Mouse (Mus musculus) thymus, postnatal 4 days (tissue): Measurements from ENCODE around the gene Nars2.

ENCODE experiments used
- DNase-seq: peaks from one replicate; pipeline ENCODE4 v3.0.0; 2021

The Nars2 gene

GRCm38 (mm10) chr7:96971027-96971996 lies 20.0 kb downstream of the Nars2 start:
- no peak for DNase-seq

DNA sequence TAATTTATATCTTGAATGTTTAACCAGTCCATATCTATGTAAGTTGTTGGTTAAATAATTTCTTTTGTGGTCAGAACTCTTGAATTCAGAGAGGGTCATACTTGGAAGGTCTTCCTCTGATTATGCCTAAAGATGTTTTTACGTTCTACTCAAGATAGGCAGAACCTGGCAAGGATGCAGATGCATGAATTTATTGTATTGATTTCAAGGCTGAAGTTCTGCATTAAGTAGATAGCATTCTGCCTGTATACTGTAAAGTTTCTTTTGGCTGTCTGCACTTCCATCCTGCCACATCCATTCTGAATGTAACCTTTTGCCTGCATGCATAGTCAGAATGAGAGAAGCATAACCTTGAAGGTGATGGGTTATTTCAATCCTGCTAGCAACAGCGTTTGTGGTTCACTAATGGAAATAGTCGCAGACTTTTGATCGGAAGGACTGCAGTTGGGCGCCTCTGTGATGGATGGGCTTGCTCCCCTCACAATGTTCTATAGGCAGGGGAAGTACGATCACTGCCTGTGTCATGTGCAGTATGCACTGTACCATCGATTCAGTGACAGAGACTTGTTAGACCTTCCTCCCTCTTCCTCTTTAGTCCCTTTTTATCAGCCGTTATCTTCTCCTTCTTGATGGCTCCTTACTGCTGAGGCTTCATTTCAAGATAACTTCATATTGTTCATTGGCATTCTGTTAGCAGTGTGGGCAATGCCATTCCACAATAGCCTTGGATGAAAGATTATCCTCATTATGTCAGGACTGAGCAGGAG lies 21.0 kb downstream of the Nars2 start:
- DNase-seq = no peak

DNA sequence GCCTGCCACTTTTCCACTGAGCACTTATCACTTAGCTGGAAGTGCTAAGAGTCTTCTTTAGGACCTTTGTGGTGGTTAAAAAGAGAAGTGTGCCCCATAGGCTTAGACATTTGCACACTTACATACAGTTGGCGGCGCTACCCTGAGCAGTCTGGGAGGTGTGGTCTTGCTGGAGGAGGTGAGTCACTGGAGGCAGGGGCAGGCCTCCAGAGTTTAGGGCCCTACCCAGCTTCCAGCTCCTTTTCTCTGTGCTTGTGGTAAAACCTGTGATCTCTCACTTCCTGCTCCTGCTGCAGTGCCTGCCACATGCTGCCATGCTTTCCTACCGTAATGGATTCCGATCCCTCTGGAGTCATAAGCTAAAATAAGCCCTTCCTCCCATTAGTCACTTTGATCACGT lies 24.6 kb downstream of the Nars2 start:
- DNase-seq = no peak

GRCm38 (mm10) chr7:96977209-96977608 lies 25.9 kb downstream of the Nars2 start:
- no peak for DNase-seq

DNA sequence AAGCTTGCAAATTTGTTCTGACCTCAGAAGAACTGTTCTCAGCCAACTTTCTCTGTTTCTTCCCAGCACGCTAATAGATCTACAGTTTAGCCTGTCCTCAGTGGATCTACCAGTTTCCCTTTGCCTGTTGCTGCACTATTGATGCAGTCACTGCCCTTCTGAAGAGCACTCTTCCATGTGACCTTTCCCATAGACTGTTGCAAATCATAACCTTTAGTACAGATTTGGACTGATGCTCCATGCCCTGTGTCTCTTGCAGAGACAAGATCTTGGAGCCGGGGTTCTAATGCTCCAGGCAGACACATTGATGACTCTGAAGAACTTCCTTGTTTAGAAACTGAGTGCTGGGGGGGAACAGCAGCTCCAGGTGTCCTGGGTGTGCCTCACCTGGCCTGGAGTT lies 30.1 kb downstream of the Nars2 start:
- DNase-seq = no peak

- DNase-seq = no peak
These were observed 32.5 kb downstream of the Nars2 start for GRCm38 (mm10) chr7:96983660-96984347.

GRCm38 (mm10) chr7:96985798-96986197 lies 34.5 kb downstream of the Nars2 start:
- DNase-seq = no peak

- DNase-seq = no peak
These were observed 35.6 kb downstream of the Nars2 start for GRCm38 (mm10) chr7:96986795-96987445.

DNA sequence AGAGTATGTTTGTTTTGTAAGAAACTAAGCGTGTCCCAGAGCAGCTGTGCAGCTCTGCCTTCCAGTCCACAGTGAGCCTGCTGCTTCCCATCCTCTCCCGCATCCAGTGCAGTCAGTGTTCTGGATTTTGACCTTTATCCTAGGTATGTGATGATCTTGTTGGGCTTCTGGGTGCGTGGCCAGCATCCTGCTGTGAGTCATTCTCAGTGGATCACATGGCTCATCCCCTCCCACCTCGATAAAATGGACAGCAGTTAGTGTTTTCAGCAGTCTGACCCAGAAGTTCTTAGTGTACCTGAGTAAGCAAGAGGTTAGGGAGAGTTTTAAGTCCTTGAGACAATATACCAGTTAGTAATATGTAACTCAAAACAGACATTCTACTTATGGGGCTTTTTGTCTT lies 36.4 kb downstream of the Nars2 start:
- DNase-seq = no peak

DNA sequence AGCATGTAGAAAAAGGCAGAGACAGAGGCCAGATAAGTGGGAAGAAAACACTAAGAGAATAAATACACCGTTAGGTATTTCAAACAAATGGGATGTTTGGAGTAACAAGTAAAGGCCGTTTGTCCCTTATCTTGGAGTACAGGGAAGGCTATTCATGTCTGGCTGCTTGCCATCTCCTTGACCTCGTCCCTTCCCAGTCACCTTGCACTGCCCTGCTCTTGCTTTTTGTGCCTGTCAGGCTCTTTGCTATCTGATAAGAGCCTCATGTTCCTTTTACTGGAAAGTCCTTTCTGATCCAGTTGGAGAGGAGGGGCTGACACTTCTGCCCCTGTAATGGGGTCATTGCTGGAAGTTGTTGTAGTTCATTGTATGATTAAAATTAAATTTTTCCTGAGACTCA lies 61.7 kb downstream of the Nars2 start:
- no peak for DNase-seq

DNA sequence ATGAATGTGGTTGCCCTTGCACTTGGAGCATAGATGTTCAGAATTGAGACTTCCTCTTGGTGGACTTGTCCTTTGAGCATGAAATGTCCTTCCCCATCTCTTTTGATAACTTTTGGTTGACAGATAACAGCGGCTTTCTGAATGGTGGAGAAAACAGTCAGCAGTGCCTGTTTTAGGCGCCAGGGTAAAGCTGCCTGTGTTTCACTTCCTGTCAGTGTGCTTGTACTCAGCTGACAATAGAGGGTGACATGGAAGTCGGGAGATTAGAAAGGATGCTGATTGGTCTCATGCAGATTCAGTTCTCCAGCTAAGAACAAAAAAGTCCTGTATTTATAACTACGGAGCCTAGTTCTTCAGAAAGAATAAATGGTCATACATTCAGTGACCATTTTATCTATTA lies 66.7 kb downstream of the Nars2 start:
- DNase-seq = no peak

- DNase-seq = no peak
These were observed 67.1 kb downstream of the Nars2 start for GRCm38 (mm10) chr7:97018418-97018817.

DNA sequence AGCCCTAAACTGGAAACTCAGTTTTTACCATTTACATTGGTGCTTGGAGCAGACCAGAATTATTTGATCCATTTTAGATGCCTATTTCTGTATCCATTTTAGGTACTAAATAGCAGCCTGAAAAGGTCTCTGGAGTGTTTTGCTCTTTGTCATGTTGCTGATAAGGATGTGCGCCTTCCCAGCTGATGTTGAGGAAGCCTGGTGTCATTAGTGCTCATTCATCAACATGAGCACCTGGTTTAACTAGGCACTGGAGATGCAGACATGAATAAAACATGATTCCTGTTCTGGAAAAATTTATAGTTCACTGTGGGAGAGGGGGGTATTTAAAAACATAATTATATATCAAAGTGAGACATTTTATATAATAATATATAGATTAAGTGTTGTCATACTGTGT lies 68.0 kb downstream of the Nars2 start:
- no peak for DNase-seq

DNA sequence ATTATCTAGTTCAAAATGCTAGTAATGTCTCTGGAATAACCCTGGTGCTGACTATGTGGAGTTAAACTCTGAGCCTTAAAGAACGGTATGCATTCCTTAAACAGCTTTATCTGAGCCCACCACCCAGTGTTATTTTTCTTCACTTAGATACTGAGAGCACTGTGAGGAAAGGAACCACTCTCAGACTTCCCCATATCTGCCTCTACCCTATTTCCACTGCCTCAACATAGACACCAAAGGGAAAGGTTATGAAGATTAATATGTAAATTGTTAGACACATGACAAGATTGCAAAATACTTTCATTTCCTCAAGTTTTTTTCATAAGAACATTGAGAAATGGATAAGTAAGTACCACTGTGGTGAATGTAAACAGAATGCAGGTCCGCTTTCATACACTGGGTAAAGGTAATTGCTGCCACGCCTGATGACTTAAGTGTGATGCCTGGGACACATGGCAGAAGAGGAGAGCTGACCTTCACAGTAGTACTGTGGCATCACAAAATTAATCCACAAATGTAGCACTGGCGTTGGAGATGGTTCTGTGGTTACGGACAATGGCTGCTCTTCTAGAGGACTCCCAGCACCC lies 75.6 kb downstream of the Nars2 start:
- no peak for DNase-seq

- DNase-seq = no peak
These were observed 77.8 kb downstream of the Nars2 start for GRCm38 (mm10) chr7:97029151-97029550.

DNA sequence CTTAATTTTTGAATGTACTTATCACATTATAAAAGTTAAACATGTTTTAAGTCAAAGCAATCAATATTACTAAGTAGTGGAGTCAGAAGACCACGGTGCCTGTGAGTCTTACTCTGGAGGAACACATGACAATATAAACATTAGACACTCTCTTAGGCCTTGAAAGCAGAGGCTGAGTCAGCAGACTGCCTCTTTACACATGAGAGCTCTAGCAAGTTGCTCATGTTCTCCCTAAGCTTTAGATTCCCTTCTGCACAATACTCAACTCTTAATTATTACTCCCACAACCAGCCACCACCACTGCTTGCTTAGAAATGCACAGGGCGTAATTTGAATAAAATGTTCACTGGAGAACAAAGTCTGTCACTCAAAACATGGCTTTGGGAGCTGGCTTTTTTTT lies 81.1 kb downstream of the Nars2 start:
- DNase-seq = no peak

- no peak for DNase-seq
These were observed 88.3 kb downstream of the Nars2 start for GRCm38 (mm10) chr7:97039641-97040040.

DNA sequence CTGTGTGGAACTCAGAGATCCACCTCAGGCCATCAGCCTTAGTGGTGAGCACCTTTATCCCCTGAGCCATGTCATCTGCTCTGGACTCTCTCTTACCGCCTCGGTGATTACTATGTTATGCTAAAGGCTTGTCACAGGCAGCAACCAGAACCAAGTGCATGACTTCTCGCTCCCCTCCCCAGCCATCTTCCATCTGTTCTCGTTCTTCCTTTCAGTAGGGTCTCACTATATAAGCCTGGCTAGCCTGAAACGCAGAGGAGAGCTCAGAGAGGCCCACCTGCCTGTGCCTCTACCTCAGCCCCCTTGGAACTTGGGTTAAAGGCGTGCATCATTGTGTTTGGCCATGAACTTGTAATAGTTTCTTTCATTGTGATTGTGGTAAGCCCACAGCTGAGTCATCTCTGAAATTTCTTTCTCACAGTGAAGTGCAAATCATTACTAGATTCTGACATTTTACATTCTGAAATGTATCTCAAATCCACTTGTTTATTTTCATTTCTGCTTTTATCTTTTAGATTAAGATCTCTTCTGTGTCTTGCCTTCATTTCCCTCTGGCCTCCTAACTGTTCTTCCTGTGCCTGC lies 90.7 kb downstream of the Nars2 start:
- no peak for DNase-seq

GRCm38 (mm10) chr7:97042981-97043380 lies 91.7 kb downstream of the Nars2 start:
- DNase-seq = no peak

- no peak for DNase-seq
These were observed 109.7 kb downstream of the Nars2 start for GRCm38 (mm10) chr7:97060966-97061365.

DNA sequence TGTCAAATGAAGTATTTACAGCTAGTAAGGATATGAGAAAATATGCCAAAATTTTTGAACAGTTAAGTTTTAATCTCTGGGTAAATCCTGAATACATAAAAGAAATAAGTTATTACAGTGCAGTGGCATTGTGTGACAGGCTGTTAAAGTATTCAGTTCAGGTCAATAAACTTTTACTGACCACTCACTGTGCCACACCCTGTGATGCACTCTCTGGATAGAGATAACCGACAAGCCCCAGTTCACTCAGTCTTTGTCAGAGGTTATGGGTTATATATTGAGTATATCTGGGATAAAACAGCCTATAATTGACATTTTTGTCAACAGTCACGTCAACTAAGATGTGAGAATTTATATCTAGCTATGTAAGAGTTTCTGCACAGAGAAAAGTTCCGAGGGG lies 120.2 kb downstream of the Nars2 start:
- DNase-seq = no peak

GRCm38 (mm10) chr7:97072061-97072460 lies 120.8 kb downstream of the Nars2 start:
- DNase-seq = no peak
